Mouse (Mus musculus) monocyte, adult 2 months (primary cell): ENCODE data around the gene Olfr1162.
"Not testable (repeated sequence)": the region's sequence is repeated elsewhere in the genome, so short reads cannot be mapped to it uniquely, and the experiment has no call there.

Source experiments
- DNase-seq, 2 experiments: peaks; one replicate each; pipeline ENCODE4 v3.0.0; 2022; ENCODE audit warnings: low spot score in 2 of 2, low read depth in 1 of 2

Olfr1162 gene

DNA sequence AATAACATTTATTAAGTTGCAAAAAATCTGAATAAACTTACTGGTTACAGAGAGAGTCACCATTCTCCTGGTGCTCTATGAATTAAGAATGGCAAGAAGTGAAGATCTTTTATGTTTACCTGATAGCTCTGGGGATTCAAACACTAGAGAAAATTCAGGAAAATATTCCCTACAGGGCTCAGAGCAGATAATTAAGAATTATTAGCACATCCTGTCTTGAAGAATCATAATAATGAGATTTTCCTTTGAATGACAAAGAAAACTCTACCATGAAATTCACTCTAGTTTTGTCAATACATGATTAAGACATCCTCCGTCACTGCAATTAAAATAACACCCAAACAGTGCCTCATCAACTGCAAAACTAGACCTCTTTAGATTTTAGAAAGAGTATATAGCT, at the start of gene Olfr1162:
Olfr1162 (minus strand) TSS at position 101 of the 400 bp plus-strand sequence.
- no peak for DNase-seq

DNA sequence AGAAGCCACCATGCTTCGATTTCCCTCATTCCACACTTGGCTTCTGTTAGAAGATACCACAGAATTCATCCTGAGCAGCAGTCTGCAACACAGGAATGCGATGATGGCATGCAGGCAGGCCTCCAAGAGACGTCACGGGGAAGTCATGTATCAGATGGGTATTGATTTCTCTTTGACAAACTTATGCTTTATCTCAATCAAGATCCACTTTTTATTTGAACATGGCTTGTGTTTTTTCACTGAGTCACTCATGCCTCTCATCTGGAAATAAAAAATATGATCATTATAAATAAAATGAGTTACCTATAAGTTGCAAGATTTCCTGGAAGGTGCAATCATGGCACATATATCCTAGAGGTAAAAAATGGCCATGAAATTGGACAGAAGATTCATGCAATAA, 42.9 kb upstream of the Olfr1162 start, which contains the start of gene Olfr1164:
Olfr1164 (minus strand) TSS at position 101 of the 400 bp plus-strand sequence.
- no peak for DNase-seq

GRCm38 (mm10) chr2:88071730-88072129, 20.8 kb upstream of the Olfr1162 start, which contains the start of gene Olfr1163:
Olfr1163 (minus strand) TSS chr2:88071830.
- no peak for DNase-seq

GRCm38 (mm10) chr2:88063587-88063986, 12.7 kb upstream of the Olfr1162 start:
- no peak for DNase-seq

GRCm38 (mm10) chr2:88037599-88037998, 13.3 kb downstream of the Olfr1162 start, which contains the start of gene Olfr73:
Olfr73 (minus strand) TSS chr2:88037699.
- DNase-seq: no peak

GRCm38 (mm10) chr2:88022474-88022873, 28.5 kb downstream of the Olfr1162 start, which contains the start of gene Olfr1161:
Olfr1161 (plus strand) TSS chr2:88022774.
- DNase-seq: not testable (repeated sequence)

- DNase-seq: no peak
Observed at GRCm38 (mm10) chr2:88007515-88008318, 43.2 kb downstream of the Olfr1162 start, which contains the start of gene Olfr1160. Olfr1160 (minus strand) TSS chr2:88008268.
